Mouse (Mus musculus) liver, embryonic 14.5 days (tissue): Measurements from ENCODE around the gene Atrnl1.

Experiments used
- CTCF ChIP-seq: IDR thresholded peaks from 2 replicates; pipeline ENCODE4 v1.5.1; 2016; ENCODE audit warnings: antibody characterized with exemption, low read depth, control low read depth
- EP300 ChIP-seq: IDR thresholded peaks from 2 replicates; pipeline ENCODE4 v1.6.1; 2016; ENCODE audit warnings: antibody characterized with exemption, low read depth

DNA sequence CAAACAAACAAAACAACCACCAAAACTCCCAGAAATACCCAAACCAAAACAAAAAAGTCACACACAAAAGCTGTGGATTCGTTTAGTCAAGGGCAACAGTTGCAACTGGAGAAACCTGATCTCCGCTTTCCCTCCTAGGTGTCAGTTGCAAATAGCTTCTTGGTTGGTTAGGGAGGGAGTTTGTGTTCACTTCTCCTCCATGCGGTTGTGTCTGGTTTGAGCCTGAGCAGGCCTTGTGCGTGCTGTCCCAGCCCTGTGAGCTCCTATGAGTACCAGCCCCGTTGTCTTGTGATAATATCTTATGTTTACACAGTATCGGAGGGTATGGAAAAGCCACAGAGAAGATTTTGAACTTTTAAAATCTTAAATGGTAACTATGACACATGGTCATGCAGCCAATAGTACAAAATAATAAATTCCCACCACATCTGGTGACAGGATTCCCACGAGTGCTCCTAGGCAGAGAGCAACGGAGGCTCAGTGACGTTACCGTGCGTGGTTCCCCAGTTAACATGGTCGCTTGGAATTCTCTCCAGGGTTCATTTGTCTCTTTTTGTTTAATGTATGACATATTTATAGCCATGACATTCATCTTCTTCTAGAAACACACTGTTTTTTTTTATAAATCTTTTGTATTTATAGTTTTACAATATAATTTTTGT, 46.7 kb downstream of the Atrnl1 start:
- TF ChIP-seq CTCF (no peak), EP300 (no peak)
